Mouse (Mus musculus) hindbrain, embryonic 14.5 days (tissue): ENCODE measurements around the gene Rnaseh2c. TPM values are rescaled to one million over a fixed set of nuclear protein-coding genes. Genes with fewer than 3 reads are reported as not detected.

Experiments
- ATAC-seq: fragments of 200-750 bp; cut with Nextera tagmentation; 2 replicates; pipeline ENCODE4 v1.8.0; 2017; ENCODE audit warnings: moderate number of reproducible peaks, mild to moderate bottlenecking, moderate TSS enrichment, moderate library complexity; ENCODE audit not compliant: low FRiP score
- DNase-seq: peaks from one replicate; pipeline ENCODE4 v3.0.0-alpha.2; 2015; ENCODE audit warnings: low spot score
- H3K27ac ChIP-seq: fragments of 300-500 bp; sonication (generic); 2 replicates; pipeline ENCODE4 v1.5.1; 2014; ENCODE audit warnings: mild to moderate bottlenecking, moderate library complexity
- H3K27me3 ChIP-seq: fragments of 300-500 bp; sonication (generic); 2 replicates; pipeline ENCODE4 v1.6.1; 2014; ENCODE audit warnings: mild to moderate bottlenecking, low read length, mixed read lengths; ENCODE audit not compliant: control insufficient read depth, insufficient read depth
- H3K36me3 ChIP-seq: fragments of 300-500 bp; sonication (generic); replicated peaks from 2 replicates; pipeline ENCODE4 v1.6.1; 2014; ENCODE audit not compliant: control insufficient read depth, insufficient read depth
- H3K4me1 ChIP-seq: fragments of 300-500 bp; sonication (generic); replicated peaks from 2 replicates; pipeline ENCODE4 v1.6.1; 2014; ENCODE audit warnings: antibody characterized with exemption, low read length, mixed read lengths; ENCODE audit not compliant: control insufficient read depth, insufficient read depth
- H3K4me2 ChIP-seq: fragments of 300-500 bp; sonication (generic); replicated peaks from 2 replicates; pipeline ENCODE4 v1.6.1; 2014; ENCODE audit warnings: mild to moderate bottlenecking, moderate library complexity
- H3K4me3 ChIP-seq: fragments of 300-500 bp; sonication (generic); replicated peaks from 2 replicates; pipeline ENCODE4 v1.5.1; 2014; ENCODE audit warnings: mild to moderate bottlenecking, low read length
- H3K9ac ChIP-seq: fragments of 300-500 bp; sonication (generic); 2 replicates; pipeline ENCODE4 v1.6.1; 2014
- H3K9me3 ChIP-seq: fragments of 300-500 bp; sonication (generic); 2 replicates; pipeline ENCODE4 v1.6.1; 2016; ENCODE audit warnings: low read length; ENCODE audit not compliant: control insufficient read depth
- WGBS: fragments of 180-500 bp; shearing (Covaris S2); extraction: QIAGEN DNeasy Blood & Tissue Kit; methylation state at CpG from one replicate; pipeline ENCODE4 v1.1.7; 2014; 5-methylcytosine and 5-hydroxymethylcytosine counted together
- polyA plus RNA-seq: library from polyadenylated mRNA; unstranded; fragments of >200 nt; fragmentation: Nextera tagmentation; extraction: Ambion mirVana; gene quantifications from 2 replicates; pipeline ENCODE4 v1.2.1, GENCODE M21; 2014

Gene Rnaseh2c
- 55.1 and 55.3 TPM in 2 replicates for polyA plus RNA-seq

DNA sequence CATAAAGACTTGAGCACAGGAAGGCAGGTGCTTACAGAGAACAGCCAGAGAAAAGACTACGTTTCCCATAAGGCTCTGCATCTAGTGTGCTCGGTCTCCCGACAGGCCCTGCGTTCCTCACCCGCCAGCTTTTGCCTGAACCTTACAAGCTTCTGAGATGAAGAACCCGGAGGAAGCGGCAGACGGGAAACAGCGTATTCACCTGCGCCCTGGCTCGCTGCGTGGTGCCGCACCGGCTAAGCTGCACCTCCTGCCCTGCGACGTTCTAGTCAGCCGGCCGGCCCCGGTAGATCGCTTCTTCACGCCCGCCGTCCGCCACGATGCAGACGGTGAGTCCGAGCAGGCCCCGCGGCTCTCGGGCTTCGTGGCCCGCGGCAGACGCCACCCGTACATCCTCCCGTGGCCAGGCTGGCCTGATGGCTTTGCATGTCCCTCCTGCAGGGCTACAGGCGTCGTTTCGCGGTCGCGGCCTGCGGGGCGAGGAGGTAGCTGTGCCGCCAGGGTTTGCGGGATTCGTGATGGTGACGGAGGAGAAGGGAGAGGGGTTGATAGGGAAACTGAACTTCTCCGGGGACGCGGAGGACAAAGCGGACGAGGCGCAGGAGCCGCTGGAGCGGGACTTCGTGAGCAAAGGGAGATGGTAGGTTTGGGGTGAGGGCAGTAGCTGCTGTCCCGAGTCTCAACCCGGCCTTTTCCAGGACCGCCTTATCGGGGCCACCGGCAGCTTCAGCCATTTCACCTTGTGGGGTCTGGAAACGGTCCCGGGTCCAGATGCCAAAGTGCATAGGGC, at the start of gene Rnaseh2c:
Gene Rnaseh2c, plus strand, starts transcription at position 122 of the 790 bp plus-strand sequence.
- WGBS = under 1% methylated on average over 64 of the region's 64 CpGs
- H3K4me1 ChIP-seq = peaks cover 14% of the 10 kb centered on the region
- no peaks in the 10 kb centered on the region for H3K9me3 ChIP-seq
- H3K27ac ChIP-seq = peak within 1 kb of the TSS; percentile 75
- H3K27me3 ChIP-seq = no peaks in the 10 kb centered on the region
- H3K4me3 ChIP-seq = peak within 1 kb of the TSS; percentile 72
- peaks cover 45% of the 10 kb centered on the region for H3K36me3 ChIP-seq
- peak within 1 kb of the TSS; percentile 84 for H3K9ac ChIP-seq
- ATAC-seq (peak; percentile 90), DNase-seq (peak; percentile 87)
- peak within 1 kb of the TSS; percentile 94 for H3K4me2 ChIP-seq

DNA sequence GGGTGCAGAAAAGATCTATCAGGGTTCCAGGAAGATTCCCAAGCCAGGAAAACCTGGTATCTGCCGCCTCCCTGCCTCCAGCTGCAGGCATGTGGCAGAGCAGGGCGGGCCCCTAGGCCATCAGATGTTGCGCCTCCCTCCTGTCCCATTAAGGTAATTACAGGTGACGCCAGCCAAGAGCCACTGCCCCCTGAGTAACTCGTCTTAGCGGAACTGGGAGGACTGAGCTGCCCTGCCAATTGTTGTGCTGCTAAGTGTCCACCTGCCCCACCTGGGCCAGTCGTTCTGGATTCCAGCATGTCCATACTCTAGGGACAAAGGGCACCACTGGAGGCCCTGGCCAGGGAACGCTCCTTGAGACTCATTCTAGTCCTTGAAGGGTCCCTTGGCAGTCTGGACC, 47.9 kb upstream of the Rnaseh2c start:
- DNase-seq (no peak), ATAC-seq (no peak)
- WGBS = 62% methylated on average over 8 of the region's 8 CpGs
- no peak overlapping the region for H3K9ac ChIP-seq
- H3K36me3 ChIP-seq = no peaks in the 10 kb centered on the region
- H3K4me3 ChIP-seq = no peak overlapping the region
- no peak overlapping the region for H3K27ac ChIP-seq
- peaks cover 30% of the 10 kb centered on the region for H3K27me3 ChIP-seq
- H3K4me1 ChIP-seq = no peaks in the 10 kb centered on the region
- H3K4me2 ChIP-seq = no peak overlapping the region
- H3K9me3 ChIP-seq = no peaks in the 10 kb centered on the region

DNA sequence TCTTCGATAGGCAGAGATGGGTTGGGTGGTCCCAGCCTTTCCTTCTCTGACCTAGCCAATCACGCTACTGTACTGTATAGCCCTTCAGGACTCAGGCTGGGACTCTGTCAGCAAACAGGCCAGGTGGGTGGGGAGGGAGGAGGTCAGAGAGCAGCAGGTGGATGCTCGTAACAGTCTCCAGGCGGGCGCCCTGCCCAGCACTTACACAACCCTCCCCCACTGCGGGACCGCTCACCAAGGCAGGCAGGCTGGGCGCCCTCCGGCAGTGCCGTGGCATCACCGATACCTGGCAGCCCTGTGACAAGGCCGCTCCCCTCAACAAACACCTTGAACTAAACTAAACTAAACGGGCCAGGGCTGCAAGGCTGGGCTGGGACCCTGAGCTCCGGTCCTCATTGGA, 47.5 kb upstream of the Rnaseh2c start:
- no peak overlapping the region for H3K4me3 ChIP-seq
- no peak overlapping the region for H3K27ac ChIP-seq
- ATAC-seq (no peak), DNase-seq (no peak)
- H3K36me3 ChIP-seq = no peaks in the 10 kb centered on the region
- H3K27me3 ChIP-seq = peaks cover 34% of the 10 kb centered on the region
- H3K4me2 ChIP-seq = no peak overlapping the region
- no peaks in the 10 kb centered on the region for H3K9me3 ChIP-seq
- no peaks in the 10 kb centered on the region for H3K4me1 ChIP-seq
- no peak overlapping the region for H3K9ac ChIP-seq
- WGBS = 83% methylated on average over 14 of the region's 14 CpGs

DNA sequence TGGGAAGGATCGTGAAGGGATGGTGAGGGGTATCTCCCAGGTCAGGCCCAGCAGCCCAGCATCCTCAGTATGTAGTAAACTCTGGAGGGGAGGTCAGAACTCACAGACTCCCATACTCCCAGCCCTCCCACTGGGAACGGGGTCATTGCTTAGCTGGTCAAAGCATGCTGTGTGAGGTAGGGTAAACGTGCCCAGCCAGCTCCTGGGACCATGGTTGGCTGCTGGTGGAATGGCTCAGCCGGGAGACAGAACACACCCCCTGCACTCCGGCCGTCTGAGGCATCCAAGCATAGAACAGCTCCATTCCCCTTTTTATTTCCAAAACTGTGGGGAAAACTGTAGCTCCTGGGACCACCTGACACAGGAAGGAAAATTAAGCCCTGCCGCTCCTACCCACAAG, 43.5 kb upstream of the Rnaseh2c start:
- Histone ChIP-seq H3K4me2 (no peak overlapping the region), H3K27ac (no peak overlapping the region), H3K4me3 (no peak overlapping the region), H3K9me3 (no peaks in the 10 kb centered on the region), H3K36me3 (no peaks in the 10 kb centered on the region), H3K9ac (no peak overlapping the region), H3K27me3 (peaks cover 74% of the 10 kb centered on the region), H3K4me1 (peaks cover 7% of the 10 kb centered on the region; the same call in 1 of the 2 replicates)
- ATAC-seq = no peak
- no peak for DNase-seq
- 38% methylated on average over 7 of the region's 7 CpGs for WGBS

DNA sequence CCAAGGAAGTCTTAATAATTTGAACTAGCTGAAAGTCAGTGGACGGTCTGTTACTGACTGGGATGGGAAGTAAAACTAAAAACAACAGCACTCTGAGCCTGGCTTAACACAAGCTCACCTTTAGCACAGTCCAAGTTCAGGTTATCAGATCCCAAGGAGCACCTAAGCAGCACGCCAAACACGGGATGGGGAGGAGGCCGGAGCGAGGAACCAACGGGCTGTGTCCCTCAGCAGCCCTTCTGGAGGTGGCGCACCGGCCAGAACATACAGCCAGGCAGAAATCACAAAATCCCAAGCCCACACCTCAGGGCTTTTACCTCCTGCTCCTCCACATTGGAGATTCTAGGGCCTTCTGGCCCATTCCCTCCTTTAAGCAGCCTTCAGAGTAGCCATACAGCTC, 42.9 kb upstream of the Rnaseh2c start:
- no peak overlapping the region for H3K4me3 ChIP-seq
- H3K27me3 ChIP-seq = peaks cover 80% of the 10 kb centered on the region
- no peak overlapping the region for H3K27ac ChIP-seq
- 54% methylated on average over 8 of the region's 8 CpGs for WGBS
- no peak for DNase-seq
- no peak overlapping the region for H3K9ac ChIP-seq
- ATAC-seq = no peak
- peaks cover 7% of the 10 kb centered on the region; the same call in 1 of the 2 replicates for H3K4me1 ChIP-seq
- H3K9me3 ChIP-seq = no peaks in the 10 kb centered on the region
- H3K4me2 ChIP-seq = no peak overlapping the region
- no peaks in the 10 kb centered on the region for H3K36me3 ChIP-seq

DNA sequence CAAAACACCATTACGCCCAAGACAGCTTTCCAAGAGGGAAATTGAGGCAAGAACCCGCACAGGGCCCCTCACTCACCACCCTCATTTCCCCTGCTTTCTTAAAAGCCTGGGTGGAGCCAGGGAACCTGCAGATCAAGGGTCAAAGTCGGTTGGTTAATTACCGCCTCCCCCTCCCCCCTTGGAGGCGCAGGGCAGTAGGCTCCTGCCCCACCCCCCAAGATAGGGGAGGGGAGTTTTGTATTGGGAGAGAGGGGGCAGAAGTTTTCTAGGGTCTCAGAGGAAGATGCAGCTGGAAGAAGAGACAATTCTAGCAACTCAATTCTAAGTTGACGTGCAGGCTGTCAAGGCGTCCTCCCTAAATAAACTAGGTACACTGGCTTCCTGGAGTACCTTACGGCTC, 42.4 kb upstream of the Rnaseh2c start:
- Histone ChIP-seq H3K27me3 (peaks cover 83% of the 10 kb centered on the region), H3K4me3 (no peak overlapping the region), H3K27ac (no peak overlapping the region), H3K36me3 (no peaks in the 10 kb centered on the region), H3K9me3 (no peaks in the 10 kb centered on the region), H3K4me2 (0 out of 2 replicates have a peak overlapping the region, but pooled peaks have one; percentile 54), H3K4me1 (peaks cover 7% of the 10 kb centered on the region; the same call in 1 of the 2 replicates), H3K9ac (no peak overlapping the region)
- 21% methylated on average over 7 of the region's 8 CpGs for WGBS
- DNase-seq = no peak
- ATAC-seq = no peak

DNA sequence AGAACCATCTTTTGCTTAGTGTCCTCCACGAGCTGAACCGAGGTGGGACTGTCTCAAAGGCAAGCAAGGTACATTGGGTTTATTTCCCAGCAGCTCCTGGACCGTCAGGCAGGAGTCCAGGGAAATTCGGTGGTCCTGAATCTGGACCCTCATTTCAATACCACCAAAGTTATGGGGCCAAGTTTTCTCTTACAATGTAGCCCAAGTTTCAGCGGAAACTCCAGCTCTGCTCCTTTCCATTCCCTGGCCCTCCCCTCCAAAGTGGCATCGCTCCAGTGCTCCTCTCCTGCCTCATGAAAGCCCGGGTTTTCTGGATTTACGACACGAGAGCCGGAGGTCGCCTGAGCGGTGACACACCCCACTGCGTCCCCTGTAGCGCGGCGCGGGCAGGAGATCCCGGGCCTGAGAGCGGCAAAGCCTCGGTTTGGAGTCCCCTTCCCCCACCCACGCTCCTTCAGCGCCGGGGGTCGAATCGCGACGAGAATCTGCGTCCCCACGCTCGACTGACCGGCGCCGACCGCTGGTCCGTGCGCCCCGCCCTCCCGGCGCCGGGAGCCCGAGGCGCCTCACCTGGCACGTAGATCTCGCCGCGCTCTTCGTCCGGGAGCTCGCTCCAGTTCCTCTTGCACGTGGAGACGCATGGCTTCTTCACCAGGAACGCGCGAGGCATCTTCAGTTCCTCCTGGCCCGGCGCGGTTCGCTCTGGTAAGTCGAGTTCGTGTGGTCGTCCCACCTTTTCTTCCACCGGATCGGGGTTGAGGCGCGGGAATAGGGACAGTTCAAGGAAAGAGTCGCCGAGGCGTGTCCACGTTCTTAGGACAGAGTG, 41.8 kb upstream of the Rnaseh2c start:
- H3K4me3 ChIP-seq = peak overlapping the region; percentile 28
- H3K4me1 ChIP-seq = peaks cover 7% of the 10 kb centered on the region; the same call in 1 of the 2 replicates
- peak overlapping the region; percentile 54 for H3K4me2 ChIP-seq
- no peaks in the 10 kb centered on the region for H3K36me3 ChIP-seq
- ATAC-seq (no peak), DNase-seq (no peak)
- H3K9ac ChIP-seq = peak overlapping the region; percentile 29; the same call in 1 of the 2 replicates
- H3K27ac ChIP-seq = no peak overlapping the region
- WGBS = 1% methylated on average over 69 of the region's 69 CpGs
- H3K9me3 ChIP-seq = no peaks in the 10 kb centered on the region
- H3K27me3 ChIP-seq = peaks cover 87% of the 10 kb centered on the region

DNA sequence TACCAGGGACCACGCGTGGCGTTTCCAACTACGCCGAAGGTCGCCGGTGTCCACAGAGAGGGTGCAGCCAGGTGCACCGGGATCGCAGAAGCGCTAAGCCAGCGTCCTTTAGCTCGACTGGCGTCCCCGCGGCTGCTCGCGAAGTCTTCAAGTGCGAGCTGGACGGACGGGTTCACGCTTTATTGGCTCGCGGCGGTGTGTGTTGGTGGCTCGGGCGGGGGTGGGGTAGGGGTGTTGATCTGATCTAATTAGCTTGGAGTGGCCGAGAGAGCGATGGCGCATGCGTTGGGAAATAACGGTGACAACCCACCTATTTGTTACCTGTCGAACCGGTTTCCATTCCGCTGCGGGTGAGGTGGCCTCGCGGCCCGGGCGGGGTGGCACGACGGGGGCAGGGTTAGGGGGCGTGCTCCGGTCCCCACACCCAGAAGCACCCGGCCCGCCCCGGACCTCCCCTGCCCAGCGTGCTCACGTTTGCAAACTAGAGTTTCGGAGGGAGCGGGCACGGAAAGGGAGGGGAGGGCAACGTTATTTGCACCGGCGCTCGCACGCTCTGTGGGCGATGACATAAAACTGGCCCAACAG, 41.1 kb upstream of the Rnaseh2c start, which contains the start of gene Ovol1:
Gene Ovol1, minus strand, starts transcription at position 190 of the 585 bp plus-strand sequence.
- H3K27ac ChIP-seq = no peak within 1 kb of the TSS
- peak within 1 kb of the TSS; percentile 28 for H3K4me3 ChIP-seq
- no peak for ATAC-seq
- no peak for DNase-seq
- under 1% methylated on average over 57 of the region's 57 CpGs for WGBS
- H3K9me3 ChIP-seq = no peaks in the 10 kb centered on the region
- no peaks in the 10 kb centered on the region for H3K36me3 ChIP-seq
- peaks cover 7% of the 10 kb centered on the region; the same call in 1 of the 2 replicates for H3K4me1 ChIP-seq
- peaks cover 94% of the 10 kb centered on the region for H3K27me3 ChIP-seq
- peak within 1 kb of the TSS; percentile 54 for H3K4me2 ChIP-seq
- peak within 1 kb of the TSS; percentile 29 for H3K9ac ChIP-seq
